Mouse (Mus musculus) thymus, postnatal 14 days (tissue): ENCODE measurements around the gene Wdr82.

Source experiments
- DNase-seq: peaks from one replicate; pipeline ENCODE4 v3.0.0; 2021

Gene Wdr82

DNA sequence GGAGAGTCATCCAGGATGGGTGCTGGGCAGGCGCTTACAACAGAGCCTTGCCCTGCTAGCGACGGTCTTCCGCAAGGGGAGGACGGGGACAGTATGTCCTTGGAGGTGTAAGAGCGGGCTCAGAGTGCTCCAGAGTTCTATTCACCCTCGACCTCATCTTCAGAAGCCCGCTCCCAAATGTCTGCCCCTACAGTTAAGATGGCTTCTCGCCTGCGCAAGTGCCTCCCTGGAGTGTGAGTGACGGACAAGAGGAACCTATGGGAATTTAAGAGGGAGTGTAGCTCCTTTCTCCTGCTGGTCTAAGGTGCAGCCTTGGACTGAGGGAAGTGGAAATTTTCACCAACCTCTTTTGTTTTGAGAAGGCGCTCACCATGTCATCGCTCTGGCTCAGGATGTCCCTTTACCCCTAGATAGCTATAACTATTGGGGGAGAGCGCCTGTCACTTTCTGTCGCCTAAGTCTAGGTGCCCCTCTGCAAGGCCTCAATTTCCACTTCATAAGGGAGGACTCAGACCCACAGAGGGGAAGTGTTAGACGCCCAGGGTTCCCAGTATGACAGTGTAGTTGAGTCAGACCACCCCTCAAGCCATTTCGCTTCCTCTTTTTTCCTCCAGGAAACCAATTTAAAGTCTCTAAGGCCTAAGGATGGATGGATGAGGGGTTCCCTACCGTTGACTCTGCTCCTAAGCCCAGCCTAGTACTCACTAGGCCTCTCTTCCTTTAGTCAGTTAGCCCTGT is 29.0 kb downstream of the Wdr82 start, which contains the start of gene Ppm1m:
Ppm1m (minus strand) TSS at position 212 of the 738 bp plus-strand sequence.
- DNase-seq = no peak

- no peak for DNase-seq
Observed at GRCm38 (mm10) chr9:106201895-106202294, 31.2 kb downstream of the Wdr82 start.

DNA sequence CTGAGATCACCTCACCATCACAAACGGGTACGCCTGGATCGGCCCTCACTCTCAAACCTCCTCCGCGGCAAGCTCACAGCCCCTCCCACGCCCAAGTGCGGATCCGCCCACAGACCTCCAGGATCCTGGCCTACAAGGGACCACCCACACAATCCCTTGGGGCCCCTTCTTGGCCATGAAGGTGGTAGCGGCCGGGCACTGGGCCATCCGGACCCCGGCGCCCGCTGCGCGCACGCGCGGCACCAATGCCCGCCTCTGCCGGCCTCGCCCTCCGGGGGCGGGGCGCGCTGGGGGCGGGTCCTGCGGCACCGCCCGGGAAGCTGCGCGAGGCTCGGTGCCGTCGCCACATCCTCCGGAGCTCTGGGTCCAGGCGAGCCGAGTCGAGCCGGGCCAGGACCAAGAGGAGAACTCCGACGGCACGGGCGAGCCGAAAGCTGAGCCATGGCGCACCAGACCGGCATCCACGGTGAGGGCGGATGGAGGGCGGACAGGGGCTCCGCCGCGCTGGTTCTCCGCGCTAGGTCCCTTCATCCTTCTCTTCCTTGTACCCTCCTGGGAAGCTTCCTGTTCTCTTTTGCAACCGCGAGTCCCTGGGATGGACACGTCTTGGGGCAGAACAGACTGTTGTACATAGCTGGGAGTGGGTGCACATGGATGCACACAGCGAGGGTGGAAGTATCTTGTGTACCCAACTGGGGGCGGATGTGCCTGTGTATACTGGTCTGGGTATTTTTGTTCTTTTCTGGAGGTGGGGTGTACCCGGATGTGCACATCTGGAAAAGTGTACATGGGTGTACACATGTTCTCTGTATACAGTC is 32.3 kb downstream of the Wdr82 start, which contains the start of gene Twf2:
Twf2 (plus strand) TSS at position 290 of the 818 bp plus-strand sequence.
- DNase-seq = peak; percentile 89

DNA sequence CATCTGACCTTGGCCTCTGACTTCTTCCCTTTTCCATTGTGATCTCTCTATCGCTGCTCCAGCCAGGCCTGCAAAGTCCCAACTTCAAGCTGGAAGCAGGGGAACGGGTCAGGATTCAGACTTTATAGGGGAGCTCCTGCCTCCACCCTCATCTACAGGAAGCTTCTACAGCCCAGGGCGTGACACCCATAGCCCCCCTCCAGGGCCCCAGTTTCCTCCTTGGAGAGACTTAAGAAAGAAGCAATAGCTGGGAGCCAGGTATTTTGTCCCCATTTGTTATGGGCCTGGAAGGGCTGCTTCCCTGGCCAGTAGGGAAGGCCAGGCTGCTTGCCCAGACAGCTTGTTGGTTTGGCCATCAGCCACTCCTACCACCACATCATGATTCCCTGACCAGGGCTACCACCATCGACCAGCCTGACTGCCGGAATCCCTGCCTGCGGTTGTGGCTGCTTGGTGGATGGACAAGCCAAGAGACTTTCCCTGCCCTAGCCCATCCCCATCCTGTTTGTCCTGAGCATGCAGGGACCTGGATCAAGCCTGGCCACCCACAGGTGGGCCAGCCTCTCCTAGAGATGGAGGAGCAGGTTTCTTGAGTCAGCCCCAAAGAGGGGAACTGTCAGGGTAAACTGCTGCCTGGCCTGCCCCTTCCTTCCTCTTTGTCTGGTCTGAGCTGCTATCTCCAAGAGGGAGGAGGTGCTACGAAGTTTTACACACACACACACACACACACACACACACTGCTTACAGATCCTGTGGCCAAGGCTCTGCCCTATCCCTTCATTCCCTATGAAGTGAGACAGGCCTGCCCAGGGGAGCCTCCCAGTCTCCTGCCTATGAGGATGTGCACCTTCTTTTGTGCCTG is 33.5 kb downstream of the Wdr82 start:
- peak; percentile 57 for DNase-seq

- DNase-seq = no peak
Observed at GRCm38 (mm10) chr9:106205713-106206290, 35.1 kb downstream of the Wdr82 start.

DNA sequence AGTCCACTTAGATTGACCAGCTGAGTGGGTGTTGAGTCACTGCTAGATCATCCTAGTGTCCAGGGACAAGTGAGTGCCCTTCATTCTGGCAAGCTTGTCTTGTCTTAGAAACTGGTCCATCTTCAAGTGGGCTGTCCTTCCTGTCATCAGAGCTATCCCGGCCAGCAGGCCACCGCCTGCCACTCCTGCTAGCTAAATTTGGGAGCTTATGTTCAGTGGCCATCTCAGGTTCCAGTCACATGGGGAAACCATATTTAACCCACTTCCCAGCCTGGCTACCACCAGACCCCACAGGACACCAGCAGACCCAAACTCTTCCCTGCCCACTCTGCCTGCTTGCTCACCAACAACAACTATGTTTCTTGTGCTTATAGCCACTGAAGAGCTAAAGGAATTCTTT is 35.8 kb downstream of the Wdr82 start:
- DNase-seq = no peak

DNA sequence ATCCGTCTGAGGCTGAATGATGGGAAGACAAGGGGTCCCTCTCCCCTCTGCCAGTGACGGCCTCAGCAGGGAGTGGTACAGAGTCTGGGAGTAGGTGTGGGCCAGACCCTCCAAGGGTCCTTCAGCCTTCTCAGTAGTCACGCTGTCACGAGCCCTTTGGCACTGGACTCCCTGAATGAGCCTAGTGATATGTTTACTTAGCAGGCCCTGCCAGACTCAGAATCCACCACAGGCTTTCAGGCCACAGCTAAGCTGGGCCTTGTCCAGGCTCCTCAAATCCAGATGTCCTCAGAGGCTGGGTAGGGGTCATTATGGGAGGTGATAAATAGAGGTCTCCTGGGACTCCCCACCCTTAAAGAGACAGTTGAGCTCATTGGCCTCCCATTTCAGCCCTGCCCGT is 37.5 kb downstream of the Wdr82 start:
- no peak for DNase-seq

- no peak for DNase-seq
Observed at GRCm38 (mm10) chr9:106209954-106210353, 39.2 kb downstream of the Wdr82 start.

- DNase-seq = peak; percentile 73
Observed at GRCm38 (mm10) chr9:106210853-106211609, 40.3 kb downstream of the Wdr82 start.

DNA sequence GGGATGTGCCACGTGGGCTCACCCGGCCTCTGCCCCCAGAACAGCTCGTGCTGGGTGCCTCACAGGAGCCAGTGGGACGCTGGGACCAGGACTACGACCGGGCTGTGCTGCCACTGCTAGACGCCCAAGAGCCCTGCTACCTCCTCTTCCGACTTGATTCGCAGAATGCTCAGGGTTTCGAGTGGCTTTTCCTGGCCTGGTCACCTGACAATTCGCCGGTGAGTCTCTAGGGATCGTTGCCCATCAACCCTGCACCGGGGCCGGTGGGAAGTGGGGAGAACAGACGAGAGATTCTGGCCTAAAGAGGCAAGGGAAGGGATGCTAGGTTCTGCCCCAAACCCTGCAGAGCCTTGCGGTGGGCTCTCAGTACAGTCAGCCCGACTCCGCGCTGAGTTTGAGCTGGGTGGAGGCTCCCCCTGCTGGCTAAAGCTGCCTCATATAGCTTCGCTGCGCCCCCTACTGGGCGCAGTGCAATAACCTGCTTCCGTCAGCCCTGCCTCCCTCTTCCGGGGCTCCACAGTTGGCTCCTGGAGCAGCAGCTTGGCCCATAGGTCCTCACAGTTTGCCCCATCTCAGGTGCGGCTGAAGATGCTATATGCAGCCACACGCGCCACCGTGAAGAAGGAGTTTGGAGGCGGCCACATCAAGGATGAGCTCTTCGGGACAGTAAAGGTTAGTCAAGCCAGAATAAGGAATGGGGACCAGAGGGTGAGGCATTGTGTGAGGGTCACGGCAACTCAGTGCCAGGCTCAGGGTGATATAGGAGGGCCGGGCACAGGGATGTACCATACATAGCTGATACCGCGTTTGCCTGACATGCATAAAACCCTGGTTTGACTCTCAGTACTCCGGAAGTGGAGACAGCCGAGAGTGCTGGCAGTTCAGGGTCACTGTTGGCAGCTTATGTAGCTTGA is 41.2 kb downstream of the Wdr82 start:
- peak; percentile 90 for DNase-seq

- no peak for DNase-seq
Observed at GRCm38 (mm10) chr9:106212594-106212981, 41.9 kb downstream of the Wdr82 start.

DNA sequence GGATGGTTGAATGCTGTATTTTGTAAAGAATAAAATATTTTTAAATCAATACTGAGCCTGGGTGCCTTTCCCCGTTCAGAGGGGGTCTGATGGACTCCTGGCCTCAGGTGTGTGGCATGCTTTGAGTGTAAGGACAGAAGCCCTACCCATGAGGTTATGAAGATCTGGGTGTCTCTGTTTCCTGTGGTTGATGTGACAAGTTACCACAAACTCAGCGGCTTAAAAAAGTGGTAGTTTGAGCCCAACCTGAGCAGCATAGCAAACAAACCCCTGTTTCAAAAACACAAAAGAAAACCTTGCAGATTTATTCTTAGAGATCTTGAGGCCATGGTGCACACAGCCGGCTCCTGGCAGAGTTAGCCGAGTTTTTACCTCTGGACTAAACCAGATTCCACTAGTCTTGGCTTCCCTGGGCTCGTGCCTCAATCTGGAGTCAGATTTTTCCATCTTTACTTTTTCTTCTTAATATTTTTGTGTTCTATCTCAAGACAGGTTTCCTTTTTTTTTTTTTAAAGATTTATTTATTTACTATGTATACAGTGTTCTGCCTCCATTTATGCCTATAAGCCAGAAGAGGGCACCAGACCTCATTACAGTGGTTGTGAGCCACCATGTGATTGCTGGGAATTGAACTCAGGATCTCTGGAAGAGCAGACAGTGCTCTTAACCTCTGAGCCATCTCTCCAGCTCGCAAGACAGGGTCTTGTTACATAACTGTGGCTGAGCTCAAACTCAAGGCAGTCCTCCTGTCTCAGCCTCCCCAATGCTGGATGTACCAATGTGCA is 44.8 kb downstream of the Wdr82 start:
- no peak for DNase-seq

DNA sequence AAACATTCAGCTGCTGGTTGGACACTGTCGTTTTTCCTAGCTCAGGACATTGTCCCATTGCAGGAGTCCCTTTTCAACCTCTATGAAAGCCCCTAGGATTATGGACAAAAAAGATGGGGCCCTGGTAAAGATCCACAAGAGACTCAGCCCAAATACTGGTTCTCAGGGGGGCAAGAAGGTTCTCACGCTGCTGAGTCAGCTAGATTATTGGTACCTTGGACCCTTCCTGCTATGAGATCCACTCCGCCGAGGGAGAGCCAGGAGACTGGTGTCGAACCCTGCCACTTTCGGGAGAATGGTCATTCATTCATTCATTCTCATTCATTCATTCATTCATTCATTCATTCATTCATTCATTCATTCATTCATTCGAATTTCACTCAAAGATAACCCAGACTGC is 46.2 kb downstream of the Wdr82 start:
- DNase-seq = no peak

- no peak for DNase-seq
Observed at GRCm38 (mm10) chr9:106220894-106221523, 50.3 kb downstream of the Wdr82 start.

DNA sequence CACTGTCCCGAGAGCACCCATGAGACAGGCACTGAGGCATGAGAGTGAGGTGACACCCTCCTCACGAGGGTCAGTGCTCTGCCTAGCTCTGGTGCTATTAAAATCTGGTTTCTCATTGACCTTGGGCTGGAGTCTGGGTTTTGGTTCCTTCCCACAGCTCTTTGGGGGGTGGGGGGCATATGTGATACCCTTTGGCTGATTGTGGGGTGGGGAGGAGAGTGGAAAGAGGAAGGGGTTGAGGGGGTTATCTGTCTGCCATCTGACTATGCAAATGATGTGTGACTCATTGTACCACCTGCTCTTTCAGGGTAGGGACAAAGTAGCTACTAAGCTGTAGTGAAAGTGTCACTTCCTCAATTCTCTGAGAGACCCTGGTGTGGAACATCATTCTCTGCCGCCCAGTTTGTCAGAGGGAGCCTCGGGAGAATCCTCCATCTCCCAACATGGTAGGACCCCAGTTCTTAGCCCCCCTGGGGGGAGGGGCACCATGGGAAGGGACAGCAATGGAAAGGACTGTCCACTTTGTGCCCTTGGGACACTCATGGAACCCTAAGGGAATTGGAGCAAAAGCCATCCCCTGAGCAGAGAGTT is 51.6 kb downstream of the Wdr82 start, which contains the start of gene Tlr9:
Tlr9 (plus strand) TSS at position 338 of the 591 bp plus-strand sequence.
- DNase-seq = no peak

- no peak for DNase-seq
Observed at GRCm38 (mm10) chr9:106222994-106223393, 52.3 kb downstream of the Wdr82 start.

DNA sequence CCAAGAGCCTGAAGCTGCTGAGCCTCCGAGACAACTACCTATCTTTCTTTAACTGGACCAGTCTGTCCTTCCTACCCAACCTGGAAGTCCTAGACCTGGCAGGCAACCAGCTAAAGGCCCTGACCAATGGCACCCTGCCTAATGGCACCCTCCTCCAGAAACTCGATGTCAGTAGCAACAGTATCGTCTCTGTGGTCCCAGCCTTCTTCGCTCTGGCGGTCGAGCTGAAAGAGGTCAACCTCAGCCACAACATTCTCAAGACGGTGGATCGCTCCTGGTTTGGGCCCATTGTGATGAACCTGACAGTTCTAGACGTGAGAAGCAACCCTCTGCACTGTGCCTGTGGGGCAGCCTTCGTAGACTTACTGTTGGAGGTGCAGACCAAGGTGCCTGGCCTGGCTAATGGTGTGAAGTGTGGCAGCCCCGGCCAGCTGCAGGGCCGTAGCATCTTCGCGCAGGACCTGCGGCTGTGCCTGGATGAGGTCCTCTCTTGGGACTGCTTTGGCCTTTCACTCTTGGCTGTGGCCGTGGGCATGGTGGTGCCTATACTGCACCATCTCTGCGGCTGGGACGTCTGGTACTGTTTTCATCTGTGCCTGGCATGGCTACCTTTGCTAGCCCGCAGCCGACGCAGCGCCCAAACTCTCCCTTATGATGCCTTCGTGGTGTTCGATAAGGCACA is 54.9 kb downstream of the Wdr82 start:
- no peak for DNase-seq

- no peak for DNase-seq
Observed at GRCm38 (mm10) chr9:106226151-106226682, 55.5 kb downstream of the Wdr82 start.
